Mouse (Mus musculus): ENCODE measurements around the gene Satb1.

DNA sequence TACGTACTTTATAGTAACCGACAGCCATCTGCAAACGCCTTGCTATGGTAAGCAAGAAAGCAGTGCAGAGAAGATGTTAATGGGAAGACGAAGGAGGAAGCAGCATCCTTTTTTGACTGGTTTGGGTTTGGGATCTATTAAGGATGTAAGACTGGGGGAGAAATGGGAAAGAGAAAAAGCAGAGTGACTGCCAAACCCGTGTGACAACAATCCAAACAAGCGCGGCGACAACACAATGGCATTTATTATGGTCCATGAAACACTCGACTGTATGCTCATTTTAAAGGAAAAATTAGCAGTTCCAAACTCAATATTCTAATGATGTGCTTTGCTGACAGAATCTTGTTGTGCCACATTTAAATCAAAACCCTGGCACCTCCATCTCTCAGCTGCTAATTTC lies 85.9 kb downstream of the Satb1 start:
- TF ChIP-seq POLR2A (IDR thresholded peaks at IDR 0.05; ENCODE audit: low read depth, low read length) (no peak), CTCF (IDR thresholded peaks at IDR 0.05; ENCODE audit: extremely low read depth, insufficient read depth, insufficient read length, insufficient replicate concordance) (no peak)
